Mouse (Mus musculus) midbrain, embryonic 14.5 days (tissue): ENCODE measurements around the gene Lig1. TPM values are rescaled to one million over a fixed set of nuclear protein-coding genes. Genes with fewer than 3 reads are reported as not detected.

Source experiments
- ATAC-seq: fragments of 200-750 bp; cut with Nextera tagmentation; 2 replicates; pipeline ENCODE4 v1.8.0; 2017; ENCODE audit warnings: moderate number of reproducible peaks, moderate library complexity; ENCODE audit not compliant: low FRiP score, low TSS enrichment
- DNase-seq: peaks from one replicate; pipeline ENCODE4 v3.0.0-alpha.2; 2015
- H3K27ac ChIP-seq: fragments of 300-500 bp; sonication (generic); replicated peaks from 2 replicates; pipeline ENCODE4 v1.5.1; 2014; ENCODE audit warnings: mild to moderate bottlenecking, low read depth, low read length, moderate library complexity
- H3K27me3 ChIP-seq: fragments of 300-500 bp; sonication (generic); 2 replicates; pipeline ENCODE4 v1.6.1; 2014; ENCODE audit warnings: low read length, control low read depth, mixed read lengths; ENCODE audit not compliant: control insufficient read depth, insufficient read depth
- H3K36me3 ChIP-seq: fragments of 300-500 bp; sonication (generic); 2 replicates; pipeline ENCODE4 v1.6.1; 2014; ENCODE audit warnings: low read length, control low read depth; ENCODE audit not compliant: control insufficient read depth, insufficient read depth
- H3K4me1 ChIP-seq: fragments of 300-500 bp; sonication (generic); 2 replicates; pipeline ENCODE4 v1.6.1; 2014; ENCODE audit warnings: mild to moderate bottlenecking, antibody characterized with exemption, low read length, control low read depth; ENCODE audit not compliant: control insufficient read depth, insufficient read depth
- H3K4me2 ChIP-seq: fragments of 300-500 bp; sonication (generic); 2 replicates; pipeline ENCODE4 v1.6.1; 2014; ENCODE audit warnings: mild to moderate bottlenecking, low read length, moderate library complexity
- H3K4me3 ChIP-seq: fragments of 300-500 bp; sonication (generic); replicated peaks from 2 replicates; pipeline ENCODE4 v1.5.1; 2014; ENCODE audit warnings: low read depth, low read length
- H3K9ac ChIP-seq: fragments of 300-500 bp; sonication (generic); replicated peaks from 2 replicates; pipeline ENCODE4 v1.6.1; 2014; ENCODE audit warnings: mild to moderate bottlenecking, low read length, moderate library complexity
- H3K9me3 ChIP-seq: fragments of 300-500 bp; sonication (generic); 2 replicates; pipeline ENCODE4 v1.6.1; 2016; ENCODE audit warnings: low read length, control low read depth, mixed read lengths; ENCODE audit not compliant: control insufficient read depth
- WGBS: fragments of 180-500 bp; shearing (Covaris S2); extraction: QIAGEN DNeasy Blood & Tissue Kit; methylation state at CpG from one replicate; pipeline ENCODE4 v1.1.7; 2014; 5-methylcytosine and 5-hydroxymethylcytosine counted together
- polyA plus RNA-seq: library from polyadenylated mRNA; unstranded; fragments of >200 nt; fragmentation: Nextera tagmentation; extraction: Ambion mirVana; gene quantifications from 2 replicates; pipeline ENCODE4 v1.2.1, GENCODE M21; 2014

The Lig1 gene
- 32.3 and 37.4 TPM in 2 replicates for polyA plus RNA-seq

DNA sequence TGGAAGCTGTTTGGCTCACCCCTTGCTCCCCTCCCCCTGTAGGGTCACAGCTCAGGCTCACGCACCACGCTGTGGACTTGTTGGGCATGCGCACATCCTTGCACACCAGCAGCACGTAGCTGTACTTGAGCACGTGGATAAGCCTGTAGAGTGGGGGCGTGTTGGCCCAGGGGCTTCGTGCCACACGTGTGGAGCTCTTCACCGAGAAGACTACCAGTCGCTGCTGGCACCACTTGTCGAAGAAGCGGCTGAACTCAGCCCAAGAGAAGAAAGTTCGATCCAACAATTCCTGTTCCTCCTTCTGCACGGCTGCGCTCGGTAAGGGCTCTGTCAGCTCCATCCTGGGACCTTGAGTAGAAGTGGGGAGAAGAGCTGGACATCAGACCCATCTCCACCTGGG, at the start of gene Lig1:
Gene Lig1, plus strand, starts transcription at position 203 of the 400 bp plus-strand sequence.
- Histone ChIP-seq H3K4me2 (peak within 1 kb of the TSS; percentile 72), H3K27me3 (no peaks in the 10 kb centered on the region), H3K27ac (peak within 1 kb of the TSS; percentile 92; the same call in 1 of the 2 replicates), H3K4me3 (peak within 1 kb of the TSS; percentile 67), H3K36me3 (peaks cover 33% of the 10 kb centered on the region), H3K9ac (peak within 1 kb of the TSS; percentile 78), H3K4me1 (peaks cover 3% of the 10 kb centered on the region; the same call in 1 of the 2 replicates), H3K9me3 (no peaks in the 10 kb centered on the region)
- WGBS, result 97% methylated on average over 16 of the region's 16 CpGs
- ATAC-seq (no peak), DNase-seq (no peak)

DNA sequence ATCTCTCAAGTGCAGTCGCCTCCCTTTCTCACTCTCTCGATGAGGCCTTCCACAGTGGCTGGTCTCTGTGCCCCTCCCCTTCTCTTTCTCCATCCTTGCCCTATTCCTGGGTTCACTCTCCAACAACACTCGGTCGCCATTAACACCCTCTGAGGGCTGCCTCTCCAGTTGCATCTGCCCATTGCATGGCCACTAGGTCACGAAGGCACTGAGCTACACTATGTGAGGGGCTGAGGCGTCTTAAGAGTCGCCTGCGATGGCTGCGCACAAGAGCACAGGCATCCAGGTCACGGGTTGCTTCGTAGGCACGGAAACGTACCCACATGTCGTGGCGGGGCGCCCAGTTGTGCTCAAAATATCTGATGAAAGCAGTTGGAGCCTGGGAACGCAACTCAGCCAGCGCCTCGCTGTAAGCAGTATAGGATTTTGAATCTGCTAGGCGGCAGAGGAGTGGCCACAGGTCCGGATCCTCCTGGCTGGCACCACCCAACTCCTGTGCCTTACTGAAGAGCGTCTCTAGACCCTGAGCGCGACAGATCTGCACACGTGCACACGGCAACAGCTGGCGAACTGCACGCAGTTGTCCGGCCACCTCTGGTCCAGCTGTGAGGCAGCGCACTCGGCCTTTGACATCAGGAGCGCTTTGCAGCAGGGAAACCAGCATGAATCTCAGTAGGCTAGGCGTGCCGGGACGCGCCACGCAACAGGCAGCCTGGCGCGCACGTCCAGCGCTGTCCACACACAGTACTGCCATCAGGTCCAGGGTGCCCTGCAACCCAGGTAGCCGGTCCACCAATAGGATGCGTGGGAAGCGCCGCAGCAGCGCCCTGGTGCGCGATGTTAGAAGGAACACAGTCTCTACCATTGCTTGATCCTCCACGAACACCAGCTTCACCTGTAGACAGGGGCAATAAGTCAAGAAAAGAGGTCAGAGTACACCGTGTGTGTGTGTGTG, 16.1 kb upstream of the Lig1 start:
- H3K36me3 ChIP-seq, result no peaks in the 10 kb centered on the region
- no peak overlapping the region for H3K9ac ChIP-seq
- H3K4me3 ChIP-seq, result no peak overlapping the region
- no peaks in the 10 kb centered on the region for H3K9me3 ChIP-seq
- ATAC-seq, result no peak; the same call in 1 of the 2 replicates
- 45% methylated on average over 50 of the region's 50 CpGs for WGBS
- no peak overlapping the region for H3K27ac ChIP-seq
- DNase-seq, result no peak
- H3K27me3 ChIP-seq, result no peaks in the 10 kb centered on the region
- H3K4me1 ChIP-seq, result no peaks in the 10 kb centered on the region
- no peak overlapping the region for H3K4me2 ChIP-seq

DNA sequence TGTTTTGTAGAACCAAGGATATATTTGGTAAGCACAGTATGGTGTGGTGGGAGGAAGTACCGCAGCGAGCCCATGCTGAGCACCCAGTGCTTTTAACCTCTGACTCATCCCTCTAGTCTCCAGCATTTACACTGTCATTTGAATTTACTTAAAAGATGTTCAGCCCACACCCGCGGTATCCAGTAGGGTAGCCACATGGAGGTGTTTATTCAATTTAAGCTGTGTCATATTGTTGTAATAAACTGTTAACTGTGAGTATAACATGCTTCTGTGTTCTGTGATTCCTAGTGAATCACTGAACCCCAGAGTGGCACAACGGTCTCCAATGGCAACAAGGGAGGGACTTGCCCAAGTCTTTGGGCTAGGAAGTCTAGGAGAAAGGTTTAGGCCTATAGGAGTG, 13.2 kb upstream of the Lig1 start:
- Histone ChIP-seq H3K4me1 (no peaks in the 10 kb centered on the region), H3K27me3 (no peaks in the 10 kb centered on the region), H3K36me3 (no peaks in the 10 kb centered on the region), H3K27ac (no peak overlapping the region), H3K4me3 (no peak overlapping the region), H3K9ac (no peak overlapping the region), H3K4me2 (no peak overlapping the region), H3K9me3 (no peaks in the 10 kb centered on the region)
- WGBS, result 86% methylated on average over 5 of the region's 5 CpGs
- DNase-seq, result no peak
- no peak for ATAC-seq

DNA sequence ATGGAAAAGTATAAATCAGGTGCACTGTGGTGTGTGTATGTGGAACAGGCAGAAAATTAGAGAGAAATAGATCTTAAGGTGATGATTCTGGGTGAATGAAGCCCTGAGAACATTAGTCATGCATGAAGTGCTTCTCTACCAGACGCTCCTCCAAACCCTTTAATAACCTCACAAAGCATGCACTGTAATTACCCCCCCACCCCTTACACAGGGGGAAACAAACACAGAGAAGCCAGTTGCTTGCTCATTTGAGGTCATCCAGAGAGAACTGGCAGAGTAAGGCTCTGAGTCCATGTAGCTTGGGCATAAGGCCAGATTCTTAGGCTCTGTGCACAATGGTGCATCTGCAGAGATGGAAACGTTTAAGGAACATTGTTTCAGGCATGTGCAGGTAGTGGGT, 12.7 kb upstream of the Lig1 start:
- Histone ChIP-seq H3K9ac (no peak overlapping the region), H3K4me2 (no peak overlapping the region), H3K9me3 (no peaks in the 10 kb centered on the region), H3K4me3 (no peak overlapping the region), H3K27me3 (no peaks in the 10 kb centered on the region), H3K27ac (no peak overlapping the region), H3K36me3 (peaks cover 3% of the 10 kb centered on the region; the same call in 1 of the 2 replicates), H3K4me1 (no peaks in the 10 kb centered on the region)
- ATAC-seq (no peak), DNase-seq (peak; percentile 6)
- 66% methylated on average over 2 of the region's 2 CpGs for WGBS

DNA sequence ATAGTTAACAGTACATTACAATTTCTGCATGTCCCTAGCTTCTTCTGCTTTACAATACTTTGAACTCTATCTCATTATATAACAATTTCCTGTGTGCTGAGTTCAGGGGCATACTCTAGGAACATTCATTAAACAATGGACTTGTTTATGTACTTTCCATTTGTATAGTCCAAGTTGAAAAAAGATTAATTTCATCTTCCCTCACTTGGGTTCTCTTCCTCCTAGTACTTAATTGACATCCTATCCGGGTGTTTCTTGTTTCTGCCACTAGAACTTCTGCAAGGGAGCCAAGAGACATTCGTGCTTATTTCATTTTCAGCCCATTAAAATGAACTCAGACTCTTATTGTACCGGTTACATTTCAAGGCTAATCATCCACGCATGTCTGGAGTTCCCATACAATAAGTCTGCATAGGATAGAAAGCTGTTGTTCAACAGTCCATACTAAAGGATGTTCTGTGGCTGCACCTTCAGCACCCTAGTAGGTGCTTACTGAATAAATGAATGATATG, 8.3 kb upstream of the Lig1 start:
- Histone ChIP-seq H3K4me2 (no peak overlapping the region), H3K4me1 (no peaks in the 10 kb centered on the region), H3K36me3 (peaks cover 3% of the 10 kb centered on the region; the same call in 1 of the 2 replicates), H3K9ac (no peak overlapping the region), H3K27ac (no peak overlapping the region), H3K27me3 (no peaks in the 10 kb centered on the region), H3K4me3 (no peak overlapping the region), H3K9me3 (no peaks in the 10 kb centered on the region)
- 90% methylated on average over 4 of the region's 4 CpGs for WGBS
- no peak for ATAC-seq
- no peak for DNase-seq

DNA sequence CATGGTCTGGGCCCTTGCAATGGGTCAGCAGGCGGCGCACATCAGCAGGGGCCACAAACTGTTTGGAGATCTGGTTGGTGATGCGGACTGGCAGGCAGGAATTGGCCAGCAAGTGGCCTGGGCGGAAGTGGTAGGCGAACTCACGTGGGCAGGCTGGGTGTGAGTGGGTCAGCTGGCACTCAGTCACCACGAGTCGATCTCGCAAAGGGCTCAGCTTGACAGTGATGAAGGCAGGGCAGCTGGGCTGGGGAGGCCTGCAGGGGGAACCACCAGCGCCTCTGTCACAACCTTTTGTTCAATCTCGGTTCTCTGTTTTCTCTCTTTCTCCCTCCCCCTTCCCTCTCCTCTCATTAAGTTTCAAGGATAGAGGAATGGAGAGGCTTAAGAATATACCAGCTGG, 7.7 kb upstream of the Lig1 start:
- Histone ChIP-seq H3K27me3 (no peaks in the 10 kb centered on the region), H3K27ac (no peak overlapping the region), H3K9ac (no peak overlapping the region), H3K4me1 (no peaks in the 10 kb centered on the region), H3K4me3 (no peak overlapping the region), H3K9me3 (no peaks in the 10 kb centered on the region), H3K4me2 (no peak overlapping the region), H3K36me3 (peaks cover 9% of the 10 kb centered on the region; the same call in 1 of the 2 replicates)
- WGBS, result 79% methylated on average over 11 of the region's 11 CpGs
- ATAC-seq (no peak), DNase-seq (no peak)

DNA sequence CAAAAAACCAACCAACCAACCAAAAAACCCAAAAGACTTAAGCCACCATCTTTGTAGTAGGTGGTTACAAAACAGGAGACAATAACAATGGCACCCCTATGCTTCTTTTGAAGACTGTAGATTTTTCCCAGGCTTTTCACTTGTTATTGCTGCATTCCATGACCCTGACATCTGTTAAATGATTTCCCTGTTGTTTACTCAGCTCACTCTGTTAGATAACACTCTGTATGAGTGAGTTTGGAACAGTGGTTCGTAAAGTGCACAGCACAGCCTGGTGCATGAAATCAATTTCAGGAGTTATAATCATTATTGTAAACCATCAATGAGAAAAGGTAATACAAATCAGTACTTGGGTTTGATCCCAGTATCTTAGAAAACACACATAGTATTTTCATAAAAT, 5.4 kb upstream of the Lig1 start:
- Histone ChIP-seq H3K9ac (no peak overlapping the region), H3K9me3 (no peaks in the 10 kb centered on the region), H3K4me2 (no peak overlapping the region), H3K27me3 (no peaks in the 10 kb centered on the region), H3K4me3 (no peak overlapping the region), H3K36me3 (peaks cover 32% of the 10 kb centered on the region), H3K4me1 (no peaks in the 10 kb centered on the region), H3K27ac (no peak overlapping the region)
- DNase-seq, result no peak
- 91% methylated on average over 1 of the region's 1 CpGs for WGBS
- no peak for ATAC-seq

DNA sequence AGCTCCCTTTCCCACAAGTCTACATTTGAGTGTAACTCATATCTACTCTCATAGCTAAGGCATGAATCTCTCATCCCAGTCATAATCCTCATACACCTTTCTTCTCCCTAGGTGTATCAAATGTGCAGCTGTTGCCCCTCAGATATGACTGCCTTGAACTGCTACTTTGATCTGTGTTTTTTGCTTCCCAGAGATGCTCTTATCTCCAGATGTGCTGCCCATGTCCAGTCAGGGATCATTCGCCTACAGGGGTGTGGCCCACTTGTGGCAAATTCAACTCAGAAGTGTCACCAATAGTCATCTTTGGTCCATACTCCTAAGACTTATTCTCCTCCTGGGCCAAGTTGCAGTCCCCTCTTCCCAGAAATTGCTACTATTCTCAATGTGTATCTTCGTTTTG, 750 bp downstream of the Lig1 start:
- Histone ChIP-seq H3K9ac (peak overlapping the region; percentile 78), H3K27ac (peak overlapping the region; percentile 92; the same call in 1 of the 2 replicates), H3K4me3 (peak overlapping the region; percentile 67), H3K4me2 (peak overlapping the region; percentile 72), H3K36me3 (peaks cover 35% of the 10 kb centered on the region), H3K9me3 (no peaks in the 10 kb centered on the region), H3K27me3 (no peaks in the 10 kb centered on the region), H3K4me1 (peaks cover 3% of the 10 kb centered on the region; the same call in 1 of the 2 replicates)
- ATAC-seq (0 out of 2 replicates have a peak, but pooled peaks have one; percentile 0), DNase-seq (no peak)
- WGBS, result 33% methylated on average over 2 of the region's 2 CpGs
